Mouse (Mus musculus): Measurements from ENCODE around the gene Sidt1.

Gene Sidt1

DNA sequence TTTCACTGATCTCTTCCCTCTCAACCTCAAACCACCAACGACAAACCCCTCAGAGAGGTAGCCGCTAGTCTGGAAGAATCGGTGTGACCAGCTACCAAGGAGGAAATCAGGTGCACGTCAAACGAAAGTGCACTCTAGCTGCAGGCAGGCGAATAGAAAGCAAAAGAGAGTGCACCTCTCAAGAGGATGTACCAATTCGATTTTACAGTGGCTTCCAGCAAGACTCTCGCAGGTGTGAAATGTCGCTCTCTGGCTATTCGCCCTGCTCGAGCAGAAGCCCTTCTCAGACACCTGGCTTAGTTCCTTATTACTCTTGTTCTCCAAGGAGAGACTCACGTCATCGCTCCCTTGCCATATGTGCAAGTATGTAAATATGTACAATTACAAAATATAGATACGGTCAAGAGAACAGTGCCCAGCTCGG, at the start of gene Sidt1:
Sidt1 (minus strand) TSS at position 336 of the 424 bp plus-strand sequence.
- DNase-seq, result peak; percentile 77 to 78

DNA sequence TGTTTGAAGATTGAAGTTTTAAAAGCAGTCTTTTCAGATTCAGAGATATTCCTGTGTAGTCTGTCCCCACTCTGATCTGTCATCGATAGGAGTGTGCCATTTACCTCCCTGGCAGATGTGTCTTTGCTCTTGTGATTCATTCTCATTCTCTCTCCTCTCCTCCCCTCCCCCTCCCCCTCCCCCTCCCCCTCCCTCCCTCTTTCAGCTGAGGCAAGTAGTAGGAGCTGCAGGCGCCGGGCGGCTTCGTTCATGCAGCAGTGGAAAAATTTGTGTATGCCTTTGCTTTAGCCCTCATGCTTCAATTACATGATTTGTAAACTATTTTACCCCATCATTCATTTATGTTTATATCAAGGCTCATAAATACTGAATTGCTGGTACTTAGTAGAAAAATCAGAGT, 48.6 kb upstream of the Sidt1 start:
- no peak for DNase-seq

DNA sequence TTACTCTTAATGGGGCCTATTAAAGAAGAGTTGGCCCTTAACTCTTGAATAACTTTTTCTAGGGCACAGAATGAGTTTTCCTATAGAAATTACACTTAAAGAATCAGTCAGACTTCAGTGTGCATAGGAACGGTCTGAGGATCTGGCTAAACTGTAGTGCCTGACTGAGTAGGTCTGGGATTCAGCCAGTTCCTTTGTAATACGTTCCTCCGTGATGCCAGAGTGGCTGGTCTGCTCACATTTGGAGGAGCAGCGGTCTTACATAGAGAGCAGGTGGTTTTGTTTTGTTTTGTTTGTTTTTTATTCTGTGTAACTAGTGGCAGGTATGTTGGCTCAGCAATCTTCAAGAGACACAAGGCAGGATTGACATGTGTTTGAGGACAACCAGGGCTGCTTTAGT, 47.0 kb upstream of the Sidt1 start:
- DNase-seq, result no peak

DNA sequence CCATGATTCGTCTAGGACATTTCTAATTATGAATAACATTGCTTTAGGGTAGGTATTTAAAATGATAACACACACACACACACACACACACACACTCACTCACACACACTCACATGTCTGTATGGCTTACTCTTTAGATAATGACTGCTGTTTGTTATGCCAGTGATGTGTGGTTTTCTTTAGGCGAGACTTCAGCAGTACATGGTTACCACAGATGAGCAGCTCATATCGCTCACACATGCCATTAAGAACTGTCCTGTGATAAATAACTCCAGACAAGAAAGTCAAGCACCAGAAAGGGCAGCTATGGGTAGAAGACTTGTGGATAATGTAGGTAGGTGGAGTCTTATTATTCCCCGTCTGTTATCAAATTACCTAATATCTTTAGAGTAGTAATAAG, 42.5 kb upstream of the Sidt1 start:
- no peak for DNase-seq

DNA sequence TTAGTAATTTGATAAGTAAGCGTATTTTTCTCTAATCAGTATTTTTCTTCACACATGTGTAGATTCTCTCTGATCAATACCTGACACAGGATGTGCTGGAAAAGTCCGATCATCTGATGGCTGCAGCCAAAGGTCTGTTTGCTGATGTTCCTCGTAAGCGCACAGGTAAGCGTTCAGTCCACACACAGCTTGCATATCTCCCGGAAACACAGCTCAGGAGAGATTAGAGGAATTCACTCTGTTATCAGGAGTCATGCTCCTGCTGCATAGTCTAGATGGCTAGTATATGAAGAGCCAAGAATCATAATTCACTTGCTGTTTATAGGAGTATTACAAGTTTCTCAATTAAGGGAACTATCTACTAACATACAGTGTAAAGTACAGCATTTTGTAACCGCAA, 32.5 kb upstream of the Sidt1 start:
- no peak for DNase-seq

DNA sequence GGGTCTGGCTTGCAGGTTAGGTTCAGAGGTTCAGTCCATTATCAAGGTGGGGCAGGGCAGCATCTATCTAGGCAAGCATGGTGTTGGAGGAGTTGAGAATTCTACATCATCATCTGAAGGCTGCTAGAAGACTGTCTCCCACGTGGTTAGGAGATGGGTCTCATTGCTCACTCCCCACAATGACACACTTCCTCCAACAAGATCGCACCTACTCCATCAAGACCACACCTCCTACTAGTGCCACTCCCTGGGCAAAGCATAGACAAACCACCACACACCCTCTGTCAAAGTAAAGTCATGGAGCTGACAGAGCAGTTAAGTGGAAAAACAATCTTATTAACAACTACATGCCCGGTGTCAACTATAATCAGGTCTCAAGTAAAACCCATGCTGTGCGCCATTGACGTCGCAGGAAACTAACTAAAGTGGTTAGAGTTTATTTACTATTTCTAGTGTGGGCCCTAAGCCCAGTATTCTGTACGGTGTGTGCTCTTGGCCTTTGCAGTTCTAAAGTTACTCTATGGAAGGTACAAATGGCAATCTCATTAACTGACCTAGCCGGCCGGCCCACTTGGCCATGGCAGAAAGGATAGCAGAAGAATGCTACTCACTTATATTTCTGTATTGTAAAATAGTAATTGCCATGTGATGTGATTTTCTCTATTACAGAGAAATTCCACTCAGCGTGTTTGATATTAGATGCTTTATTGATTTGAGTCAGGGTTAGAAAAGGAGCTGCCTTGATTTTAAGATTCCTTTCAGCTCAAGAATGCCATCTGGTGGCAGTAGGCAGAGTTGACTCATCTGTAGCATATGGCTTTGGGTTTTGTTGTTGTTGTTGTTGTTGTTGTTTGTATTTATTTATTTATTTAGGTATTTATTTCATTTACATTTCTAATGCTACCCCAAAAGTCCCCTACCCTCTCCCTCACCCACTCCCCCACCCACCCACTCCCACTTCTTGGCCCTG, 29.2 kb upstream of the Sidt1 start:
- peak; percentile 41 to 64 for DNase-seq

DNA sequence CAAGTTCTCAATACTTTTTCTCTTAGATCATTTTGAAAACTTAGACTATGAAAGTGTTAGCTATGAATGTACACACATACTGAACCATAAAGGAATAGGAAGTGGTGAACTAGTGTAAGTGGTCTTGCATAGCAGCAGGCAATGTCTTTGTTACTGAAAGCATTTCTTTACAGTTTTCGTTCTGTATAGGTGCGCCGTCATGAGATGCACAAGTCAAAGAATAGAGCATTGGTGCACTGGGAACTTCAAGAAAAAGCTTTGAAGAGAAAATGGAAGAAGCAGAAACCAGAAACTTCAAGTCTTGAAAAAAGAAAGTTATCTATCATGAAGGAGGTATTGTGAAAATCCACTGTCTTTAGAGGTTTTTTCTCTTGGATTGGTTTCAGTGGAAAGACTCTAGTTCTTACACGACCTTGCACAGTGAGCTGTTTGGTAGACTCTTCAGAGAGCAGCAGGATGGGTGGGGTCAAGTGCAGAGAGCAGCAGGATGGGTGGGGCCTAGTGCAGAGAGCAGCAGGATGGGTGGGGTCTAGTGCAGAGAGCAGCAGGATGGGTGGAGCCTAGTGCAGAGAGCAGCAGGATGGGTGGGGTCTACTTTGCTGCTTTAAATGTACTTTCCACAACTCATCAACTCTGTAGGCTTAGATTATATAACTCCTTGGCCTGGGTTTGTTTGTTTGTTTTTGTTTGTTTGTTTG, 24.7 kb upstream of the Sidt1 start:
- no peak for DNase-seq

DNA sequence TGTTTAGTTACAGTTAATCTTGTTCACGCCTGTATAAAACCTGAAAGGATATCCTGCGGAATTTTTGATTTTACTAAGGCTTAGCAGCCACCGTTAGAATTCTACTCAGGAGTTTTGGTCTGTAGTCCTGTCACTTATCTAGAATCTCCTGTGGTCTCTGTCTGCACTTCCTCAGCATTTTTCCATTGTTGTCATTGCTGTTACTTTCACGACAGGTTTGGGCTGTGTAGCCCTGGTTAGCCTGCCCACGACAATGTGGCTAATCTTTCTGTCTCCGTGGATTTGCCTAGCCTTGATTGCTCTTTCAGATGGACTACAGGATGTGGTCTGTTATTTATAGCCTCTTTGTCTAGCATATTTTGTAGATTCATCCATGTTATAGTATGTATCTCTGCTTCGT, 23.3 kb upstream of the Sidt1 start:
- DNase-seq, result no peak

DNA sequence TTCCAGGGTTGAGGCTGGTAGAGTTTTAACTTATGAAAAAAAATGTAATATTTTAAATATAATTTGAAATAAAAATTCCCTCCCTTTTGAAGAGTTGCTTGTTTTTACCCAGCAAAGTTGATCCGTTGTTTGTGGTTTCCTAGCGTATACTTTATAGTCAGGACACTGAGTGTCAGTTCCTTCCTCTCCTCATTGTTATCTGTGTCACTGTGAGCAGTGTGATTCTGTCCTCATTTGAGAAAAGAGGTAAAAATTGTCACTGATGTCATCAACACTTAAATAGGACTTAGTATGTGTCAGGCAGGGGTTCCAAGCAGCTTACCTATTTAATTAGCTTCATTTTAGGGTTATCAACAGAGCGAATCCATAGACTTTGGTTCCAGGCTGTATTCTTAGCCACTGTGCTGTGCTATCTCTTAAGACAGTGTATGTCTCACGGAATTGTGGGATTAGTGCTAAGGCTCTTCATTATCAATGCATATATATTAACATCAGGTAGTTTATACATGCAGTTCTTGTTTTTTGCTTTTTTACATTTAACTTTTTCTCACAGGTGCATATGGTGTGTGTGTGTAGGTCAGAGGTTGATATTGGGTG, 16.9 kb upstream of the Sidt1 start:
- DNase-seq, result no peak

DNA sequence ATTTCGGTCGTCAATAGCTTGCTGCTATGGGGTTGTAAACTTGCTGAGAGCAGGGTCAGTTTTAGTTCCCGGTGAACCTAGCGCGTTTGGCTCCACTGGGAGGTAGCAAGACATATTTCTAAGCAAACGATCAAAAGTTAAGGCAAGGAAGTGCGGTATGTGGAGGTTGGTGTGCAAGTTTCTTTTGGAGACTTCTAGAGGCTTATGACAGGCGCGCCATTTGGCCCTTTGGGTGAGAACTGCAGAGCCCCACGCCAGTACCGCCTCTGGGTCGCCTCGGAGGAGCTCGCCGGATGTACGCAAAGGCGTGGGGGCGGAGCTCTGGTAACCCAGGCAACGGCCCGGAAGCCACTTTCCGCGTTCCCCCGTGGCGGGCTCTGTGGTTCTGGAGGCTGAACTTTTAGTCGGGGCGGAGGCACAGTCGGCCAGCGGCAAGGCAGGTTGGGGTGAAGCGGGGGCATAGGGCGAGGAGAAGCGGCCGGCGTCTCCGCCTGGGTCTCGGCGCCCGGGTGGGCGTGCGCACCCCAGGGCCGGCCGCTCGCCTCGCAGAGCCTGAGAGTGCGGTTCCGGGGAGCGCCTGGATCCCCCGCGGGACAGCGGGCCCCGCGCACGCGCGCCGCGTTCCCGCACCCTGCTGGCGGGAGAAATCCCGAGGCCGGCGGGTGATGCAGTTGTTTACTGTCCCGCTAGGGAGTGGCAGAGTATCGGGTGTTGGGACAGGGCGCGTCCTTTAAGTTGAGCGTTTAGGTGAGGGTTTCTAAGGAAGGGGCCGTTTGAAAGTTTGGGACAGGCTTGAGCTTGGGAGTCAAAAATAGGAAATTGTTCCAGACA, 14.3 kb upstream of the Sidt1 start, which contains the start of gene Spice1:
Spice1 (plus strand) TSS at position 51 of the 831 bp plus-strand sequence.
- peak; percentile 94 to 98 for DNase-seq

DNA sequence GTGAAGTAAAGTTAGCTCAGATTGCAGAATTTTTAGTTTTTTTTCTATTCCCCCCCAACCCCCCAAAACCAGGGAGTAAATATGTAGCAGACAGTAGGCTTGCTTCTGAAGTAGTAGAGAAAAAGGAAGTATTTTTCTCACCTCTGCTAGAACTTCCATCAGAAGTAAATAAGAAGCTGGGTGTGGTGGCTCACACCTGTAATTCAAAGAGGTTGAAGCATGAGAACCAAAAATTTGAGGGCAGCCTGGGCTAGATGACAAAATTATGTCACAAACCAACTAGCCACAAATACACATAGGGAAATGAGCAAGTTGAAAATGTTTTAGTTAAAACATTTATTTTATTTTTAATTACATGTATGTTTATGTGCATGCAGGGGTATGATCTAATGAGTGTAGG, 4.5 kb upstream of the Sidt1 start:
- no peak for DNase-seq

DNA sequence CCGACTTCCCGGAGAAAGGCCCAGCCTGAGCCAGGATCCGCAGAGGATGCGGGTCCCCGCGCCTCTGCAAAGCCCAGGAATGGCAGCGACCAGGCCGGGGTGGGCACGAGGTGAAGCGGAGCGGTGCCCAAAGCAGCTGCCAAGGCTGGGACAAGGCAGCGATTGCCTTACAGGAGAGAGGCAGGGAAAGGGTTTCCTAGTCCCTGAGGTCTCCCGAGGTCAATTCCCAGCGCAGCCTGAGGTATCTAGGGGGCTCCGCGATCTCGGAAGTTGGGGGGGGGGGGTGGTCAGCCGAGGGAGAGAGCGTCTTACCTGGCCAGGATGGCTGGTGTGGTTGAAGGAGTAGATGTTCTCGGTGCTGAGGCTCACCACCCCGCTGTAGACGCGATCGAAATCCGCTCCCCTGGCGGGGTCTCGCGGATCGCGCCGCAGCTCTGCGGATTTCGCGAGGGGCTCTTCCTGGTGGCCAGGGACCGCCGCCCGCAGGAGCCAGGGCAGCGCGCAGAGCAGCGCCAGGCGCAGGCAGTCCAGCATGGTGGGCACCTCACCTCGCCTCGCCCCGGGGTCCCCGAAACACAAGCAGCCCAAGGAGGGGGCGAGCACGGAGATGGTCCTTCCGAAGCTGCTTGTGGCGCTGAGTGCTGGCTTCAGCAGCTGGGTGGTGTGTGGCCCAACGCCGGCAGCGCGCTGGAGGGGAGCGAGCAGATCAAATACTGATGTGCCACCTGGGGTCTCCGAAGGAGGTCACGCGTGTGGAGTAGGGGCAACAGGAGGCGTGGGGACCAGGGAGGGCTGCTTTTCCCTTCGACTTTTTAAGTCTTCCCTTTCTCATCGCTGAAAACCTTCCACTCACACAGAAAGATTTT, 768 bp downstream of the Sidt1 start:
- DNase-seq, result peak; percentile 70 to 75

DNA sequence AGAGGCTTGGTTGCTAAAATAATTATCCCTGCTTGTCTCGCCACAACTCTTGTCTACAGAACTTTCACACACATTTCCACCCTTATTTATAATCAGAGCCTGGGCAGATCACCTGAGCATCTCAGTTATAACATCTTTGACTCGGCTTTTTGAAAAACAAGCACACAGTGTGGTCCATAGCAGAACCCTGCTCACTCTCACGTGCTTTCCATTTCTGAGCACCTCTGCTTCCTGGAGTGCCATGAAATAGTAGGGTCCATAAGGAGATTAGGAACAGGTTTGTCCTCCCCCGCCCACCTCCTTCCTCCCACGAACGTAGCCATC, 1.4 kb downstream of the Sidt1 start:
- no peak for DNase-seq

DNA sequence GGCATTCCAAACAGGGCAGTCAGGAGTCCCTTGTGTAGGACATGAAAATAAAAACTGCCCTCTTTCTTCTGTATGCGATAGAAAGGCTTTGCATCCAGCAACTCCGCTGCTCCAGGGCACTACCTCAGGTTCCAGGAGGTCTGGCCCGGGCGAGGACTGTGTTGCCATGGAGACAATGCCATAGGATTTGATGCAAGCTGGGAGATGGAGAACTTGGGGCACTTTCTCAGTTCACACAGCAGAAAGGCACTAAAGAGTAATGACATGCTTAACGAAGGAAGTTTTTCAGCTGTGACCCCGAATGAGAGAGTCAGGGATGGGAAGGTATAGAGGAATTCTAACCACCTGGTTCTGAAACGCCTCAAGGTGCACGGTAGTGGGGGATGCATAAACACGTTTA, 1.8 kb downstream of the Sidt1 start:
- DNase-seq, result peak; percentile 48 to 65

DNA sequence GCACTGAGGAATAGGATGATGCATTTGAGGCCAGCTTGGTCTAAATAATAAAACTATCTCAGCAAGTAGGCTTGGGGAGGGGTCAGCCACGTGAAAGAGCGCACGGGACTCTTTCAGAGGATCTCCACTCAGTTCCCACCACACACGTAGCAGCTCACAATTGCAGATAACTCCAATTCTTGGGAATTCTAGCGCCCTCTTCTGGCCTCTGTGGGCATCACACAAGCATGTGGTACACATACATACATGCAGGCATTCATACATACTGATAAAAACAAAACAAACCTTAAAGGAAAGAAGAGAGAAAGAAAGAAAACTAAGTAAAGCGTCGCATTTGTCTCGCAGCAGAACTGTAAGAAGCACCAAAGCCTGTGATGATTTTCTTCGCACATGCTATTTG, 2.3 kb downstream of the Sidt1 start:
- DNase-seq, result peak; percentile 20 to 50

DNA sequence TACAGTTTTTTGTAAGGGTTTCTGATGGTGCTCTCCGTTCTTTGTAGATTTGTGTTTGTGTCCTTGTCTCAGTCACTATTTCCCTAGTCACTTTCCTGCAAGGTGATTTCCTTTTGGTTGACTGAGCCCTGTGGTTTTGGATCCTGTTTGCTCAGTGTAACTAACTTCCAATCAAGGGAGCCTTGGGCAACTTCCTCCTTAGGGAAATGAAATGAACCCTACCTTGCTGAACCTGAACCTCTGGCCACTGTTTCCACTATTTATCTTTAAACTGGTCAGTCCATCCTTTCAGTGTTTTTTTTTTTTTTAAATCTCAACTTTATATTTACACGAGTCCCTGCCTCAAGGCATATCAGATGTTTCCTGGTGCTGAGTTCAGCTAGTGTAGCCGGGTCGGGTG, 4.4 kb downstream of the Sidt1 start:
- DNase-seq, result no peak

DNA sequence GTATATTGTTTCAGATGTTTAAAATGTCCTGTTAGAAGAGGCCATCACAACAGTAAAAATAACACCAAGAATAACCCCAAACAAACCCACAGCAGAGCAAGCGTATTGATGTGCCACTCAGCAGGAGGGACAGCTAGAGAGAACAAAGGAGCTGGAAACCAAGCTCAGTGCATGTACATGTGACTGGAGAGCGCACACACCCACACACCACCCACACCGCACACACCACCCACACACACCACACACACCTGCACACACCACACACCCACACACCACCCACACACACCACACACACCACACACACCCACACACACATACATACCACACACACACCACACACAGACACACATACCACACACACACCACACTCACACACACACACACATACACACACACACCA, 12.8 kb downstream of the Sidt1 start:
- no peak for DNase-seq

DNA sequence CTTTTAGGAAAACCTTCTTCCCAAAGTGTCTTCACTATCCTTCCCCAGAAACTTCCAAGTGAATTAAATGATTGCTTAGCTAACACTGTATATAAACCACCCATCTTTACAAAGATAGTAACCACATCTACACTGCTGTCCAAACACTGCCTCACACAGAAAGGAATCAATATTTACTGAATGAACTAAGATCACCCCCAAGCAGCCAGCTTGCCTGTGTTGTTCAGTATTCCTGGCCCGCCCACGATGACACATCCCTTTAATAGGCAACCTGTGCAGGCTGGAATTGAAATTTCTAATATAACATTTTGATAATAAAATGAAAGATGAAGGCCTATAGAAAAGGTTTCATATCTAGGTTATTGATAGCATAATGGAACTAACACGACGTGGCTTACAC, 16.6 kb downstream of the Sidt1 start:
- DNase-seq, result no peak

DNA sequence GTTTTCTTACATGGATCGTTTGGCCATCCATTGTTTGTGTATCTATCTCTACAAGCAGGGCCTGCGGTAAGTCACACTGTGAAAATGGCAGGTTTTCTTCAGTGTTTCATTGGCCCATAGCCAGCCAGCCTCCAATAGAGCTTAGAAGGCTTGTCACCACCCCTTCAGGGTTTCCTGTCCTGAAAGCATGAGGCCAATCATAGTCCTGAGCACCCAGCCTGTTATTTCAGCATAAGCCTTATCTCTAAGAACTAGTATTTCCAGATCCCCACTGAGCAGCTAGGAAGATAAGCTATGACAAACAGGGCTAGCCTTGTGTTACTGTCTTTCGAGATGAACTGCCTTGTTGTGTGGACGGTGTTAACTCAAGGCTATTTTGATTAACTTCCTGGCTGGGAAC, 19.6 kb downstream of the Sidt1 start:
- peak in 1 of 2 experiments; percentile 31 for DNase-seq

DNA sequence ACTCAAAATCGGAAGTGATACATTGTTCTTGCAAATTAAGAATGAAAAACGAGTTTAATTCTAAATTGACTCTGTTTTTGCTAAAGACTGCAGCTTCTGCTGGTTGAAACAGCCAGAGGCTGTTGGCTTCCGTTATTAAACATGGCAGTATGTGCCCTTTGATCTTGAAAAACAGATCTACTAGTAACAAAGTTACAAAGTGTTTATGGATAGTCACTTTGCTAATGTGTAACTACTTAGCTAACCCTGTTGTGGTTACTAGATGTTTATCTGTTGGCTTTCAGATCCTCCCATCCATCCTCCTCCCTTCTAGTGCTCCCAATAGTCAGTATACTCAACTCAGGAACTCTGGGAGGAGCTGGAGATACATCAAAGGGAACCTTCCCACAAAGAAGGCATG, 27.4 kb downstream of the Sidt1 start:
- DNase-seq, result no peak

DNA sequence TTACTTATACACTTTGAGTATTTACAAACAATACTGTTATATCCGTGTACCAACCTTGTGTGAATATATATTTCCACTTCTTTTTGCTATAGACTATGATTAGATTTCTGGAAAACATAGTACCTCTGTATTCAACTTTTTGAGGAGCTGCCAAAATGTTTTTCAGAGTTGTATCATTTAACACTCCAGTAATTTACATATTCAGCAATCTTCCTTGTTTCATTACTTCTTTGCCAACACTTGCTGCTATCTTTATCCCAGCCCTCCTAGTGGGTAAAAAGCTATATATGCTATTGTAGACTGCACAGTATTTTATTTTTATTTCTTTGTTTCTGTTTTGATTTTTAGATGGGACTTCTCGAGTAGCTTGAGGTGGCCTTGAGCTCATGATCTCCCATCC, 29.2 kb downstream of the Sidt1 start:
- no peak for DNase-seq
